Comparison of ENCODE assay signal across 18 mouse cellular contexts in genomic region chr12:112821974-112822373, GRCm38 (mm10). TPM values are rescaled to one million over a fixed set of nuclear protein-coding genes. Genes with fewer than 3 reads are reported as not detected.
A peak's percentile ranks its signal among the peaks of the same experiment; 100 is the strongest.
DNase-seq lines count a peak whose midpoint lies in the region; ATAC-seq and TF ChIP-seq lines count a peak whose summit lies in the region.
"Had no signal": no experiment of that assay in that cellular context is flagged by ENCODE, and none has a peak within 500 bp of the region (broad histone marks: within the 10 kb centered on the region; RNA-seq: fewer than 3 reads in every experiment).

No protein-coding gene starts in this region.

- no peaks in the 10 kb centered on the region for H3K27me3 ChIP-seq in heart, embryonic 12.5 days (replicated peaks)
- no peaks in the 10 kb centered on the region for H3K27me3 ChIP-seq in lung, postnatal 0 days (replicated peaks; ENCODE audit: insufficient read depth, low read length)
- H3K27me3 ChIP-seq in embryonic facial prominence, embryonic 13.5 days: no peaks in the 10 kb centered on the region
- H3K27me3 ChIP-seq in stomach, postnatal 0 days (ENCODE audit: control insufficient read depth, insufficient read depth, low read length): no peaks in the 10 kb centered on the region
- H3K27me3 ChIP-seq: embryonic facial prominence, embryonic 15.5 days; forebrain, embryonic 13.5 days; hindbrain, embryonic 15.5 days; midbrain, embryonic 12.5 days; neural tube, embryonic 12.5 days; Patski had no signal

- WGBS in heart, embryonic 12.5 days: 23% methylated on average over 4 of the region's 4 CpGs
- 56% methylated on average over 4 of the region's 4 CpGs for WGBS in lung, postnatal 0 days
- WGBS in embryonic facial prominence, embryonic 13.5 days: 79% methylated on average over 4 of the region's 4 CpGs
- WGBS in stomach, postnatal 0 days: 53% methylated on average over 4 of the region's 4 CpGs

- no peak for TF ChIP-seq EP300 in lung, postnatal 0 days (IDR thresholded peaks at IDR 0.05)
- no peak for TF ChIP-seq EP300 in stomach, postnatal 0 days (optimal IDR thresholded peaks at IDR 0.05)

- intact Hi-C loops in heart, postnatal 25 days (cut with DNase I): no loop called here

- H3K4me1 ChIP-seq in heart, embryonic 12.5 days (replicated peaks): peaks cover 55% of the 10 kb centered on the region
- H3K4me1 ChIP-seq in lung, postnatal 0 days (ENCODE audit: insufficient read depth, low read depth, low read length): peaks cover 3% of the 10 kb centered on the region; the same call in 1 of the 2 replicates
- peaks cover 49% of the 10 kb centered on the region for H3K4me1 ChIP-seq in embryonic facial prominence, embryonic 13.5 days
- H3K4me1 ChIP-seq in stomach, postnatal 0 days (replicated peaks; ENCODE audit: control insufficient read depth, insufficient read depth): 0 out of 2 replicates have a peak, but pooled peaks cover 2% of the 10 kb centered on the region

- H3K4me2 ChIP-seq in heart, embryonic 12.5 days: peak overlapping the region; percentile 23; the same call in 1 of the 2 replicates
- no peak overlapping the region for H3K4me2 ChIP-seq in lung, postnatal 0 days (replicated peaks; ENCODE audit: low read depth, low read length)
- no peak overlapping the region for H3K4me2 ChIP-seq in embryonic facial prominence, embryonic 13.5 days
- H3K4me2 ChIP-seq in stomach, postnatal 0 days (replicated peaks; ENCODE audit: low read depth): no peak overlapping the region
- H3K4me2 ChIP-seq: embryonic facial prominence, embryonic 15.5 days; forebrain, embryonic 13.5 days; hindbrain, embryonic 15.5 days; lung, embryonic 14.5 days; midbrain, embryonic 12.5 days; neural tube, embryonic 12.5 days had no signal

- H3K4me3 ChIP-seq in heart, embryonic 12.5 days: no peak overlapping the region
- no peak overlapping the region for H3K4me3 ChIP-seq in lung, postnatal 0 days (ENCODE audit: low read depth, low read length)
- no peak overlapping the region for H3K4me3 ChIP-seq in embryonic facial prominence, embryonic 13.5 days
- H3K4me3 ChIP-seq in stomach, postnatal 0 days (ENCODE audit: low read depth, low read length): no peak overlapping the region
- H3K4me3 ChIP-seq: embryonic facial prominence, embryonic 15.5 days; forebrain, embryonic 13.5 days; hindbrain, embryonic 15.5 days; midbrain, embryonic 12.5 days; neural tube, embryonic 12.5 days had no signal

- no peak for TF ChIP-seq CTCF in lung, postnatal 0 days (IDR thresholded peaks at IDR 0.05)
- TF ChIP-seq CTCF in stomach, postnatal 0 days (IDR thresholded peaks at IDR 0.05; ENCODE audit: low read depth): no peak

- peak overlapping the region; percentile 20 for H3K27ac ChIP-seq in heart, embryonic 12.5 days (ENCODE audit: poor library complexity, severe bottlenecking)
- H3K27ac ChIP-seq in lung, postnatal 0 days (ENCODE audit: low read length): peak overlapping the region; percentile 0
- no peak overlapping the region for H3K27ac ChIP-seq in embryonic facial prominence, embryonic 13.5 days
- peak overlapping the region; percentile 45 for H3K27ac ChIP-seq in stomach, postnatal 0 days (replicated peaks)
- H3K27ac ChIP-seq: forebrain, embryonic 13.5 days; hindbrain, embryonic 15.5 days; midbrain, embryonic 12.5 days; neural tube, embryonic 12.5 days had no signal

- DNase-seq in heart, postnatal 25 days (ENCODE audit: low spot score): no peak
- DNase-seq in lung, postnatal 0 days (ENCODE audit: low spot score): no peak
- DNase-seq in lung, postnatal 4 days: no peak
- DNase-seq in stomach, postnatal 0 days (ENCODE audit: low spot score): no peak
- no peak for DNase-seq in frontal cortex, postnatal 25 days (ENCODE audit: low spot score in 2 of 2)
- DNase-seq: cerebellum, postnatal 36 days; gastrocnemius, postnatal 14 days; kidney, adult 9 months; lung, embryonic 14.5 days had no signal

- H3K36me3 ChIP-seq in heart, embryonic 12.5 days: peaks cover 75% of the 10 kb centered on the region
- 0 out of 2 replicates have a peak, but pooled peaks cover 3% of the 10 kb centered on the region for H3K36me3 ChIP-seq in lung, postnatal 0 days (ENCODE audit: insufficient read depth, low read length)
- peaks cover 84% of the 10 kb centered on the region for H3K36me3 ChIP-seq in embryonic facial prominence, embryonic 13.5 days
- H3K36me3 ChIP-seq in stomach, postnatal 0 days (ENCODE audit: control insufficient read depth, insufficient read depth, low read length): peaks cover 21% of the 10 kb centered on the region

- no peaks in the 10 kb centered on the region for H3K9me3 ChIP-seq in heart, embryonic 12.5 days (replicated peaks)
- no peaks in the 10 kb centered on the region for H3K9me3 ChIP-seq in lung, postnatal 0 days (ENCODE audit: low read length)
- H3K9me3 ChIP-seq in embryonic facial prominence, embryonic 13.5 days: no peaks in the 10 kb centered on the region
- no peaks in the 10 kb centered on the region for H3K9me3 ChIP-seq in stomach, postnatal 0 days (ENCODE audit: control insufficient read depth, low read length)
- H3K9me3 ChIP-seq: embryonic facial prominence, embryonic 15.5 days; forebrain, embryonic 13.5 days; hindbrain, embryonic 15.5 days; midbrain, embryonic 12.5 days; neural tube, embryonic 12.5 days had no signal

- no peak overlapping the region for H3K9ac ChIP-seq in heart, embryonic 12.5 days
- H3K9ac ChIP-seq in lung, postnatal 0 days (replicated peaks; ENCODE audit: low read depth): no peak overlapping the region
- H3K9ac ChIP-seq in embryonic facial prominence, embryonic 13.5 days: peak overlapping the region; percentile 36; the same call in 1 of the 2 replicates
- no peak overlapping the region for H3K9ac ChIP-seq in stomach, postnatal 0 days (ENCODE audit: low read length)
- H3K9ac ChIP-seq: embryonic facial prominence, embryonic 15.5 days; forebrain, embryonic 13.5 days; hindbrain, embryonic 15.5 days; lung, embryonic 14.5 days; midbrain, embryonic 12.5 days; neural tube, embryonic 12.5 days had no signal

- no peak for ATAC-seq in heart, embryonic 12.5 days (ENCODE audit: insufficient number of reproducible peaks, low FRiP score)
- peak; percentile 40 for ATAC-seq in lung, postnatal 0 days
- ATAC-seq in embryonic facial prominence, embryonic 13.5 days (ENCODE audit: insufficient number of reproducible peaks, insufficient read depth, low FRiP score, low TSS enrichment, low read depth): no peak
- ATAC-seq in stomach, postnatal 0 days (ENCODE audit: low FRiP score, low TSS enrichment): no peak
- ATAC-seq: forebrain, embryonic 13.5 days; Patski had no signal

RNA-seq across cellular contexts. Expression of gene Cdca4, which starts 7.2 kb away (rescaled TPM):
- polyA plus RNA-seq in heart, embryonic 12.5 days (2016; fragmentation: Nextera tagmentation; extraction: Ambion mirVana): 47.2 and 49.2 TPM in 2 replicates
- 1 to 10 TPM; 6.4 to 7.6 TPM for total RNA-seq in heart, postnatal 25 days (2021)
- 28.1 and 29.5 TPM in 2 replicates for polyA plus RNA-seq in lung, postnatal 0 days (2015; fragmentation: Nextera tagmentation; extraction: Ambion mirVana)
- 139 and 147 TPM in 2 replicates for polyA plus RNA-seq in embryonic facial prominence, embryonic 13.5 days (2015; fragmentation: Nextera tagmentation; extraction: Ambion mirVana)
- polyA plus RNA-seq in stomach, postnatal 0 days (2015; fragmentation: Nextera tagmentation; extraction: Ambion mirVana): 37.5 and 41.6 TPM in 2 replicates

RNA-seq across cellular contexts. Expression of gene Clba1, which starts 13.2 kb away (rescaled TPM):
- polyA plus RNA-seq in heart, embryonic 12.5 days (2016; fragmentation: Nextera tagmentation; extraction: Ambion mirVana): 9.5 and 9.6 TPM in 2 replicates
- 1 to 10 TPM; 1.5 to 1.9 TPM for total RNA-seq in heart, postnatal 25 days (2021)
- 17.8 and 19.0 TPM in 2 replicates for polyA plus RNA-seq in lung, postnatal 0 days (2015; fragmentation: Nextera tagmentation; extraction: Ambion mirVana)
- polyA plus RNA-seq in embryonic facial prominence, embryonic 13.5 days (2015; fragmentation: Nextera tagmentation; extraction: Ambion mirVana): 8.3 and 9.8 TPM in 2 replicates
- polyA plus RNA-seq in stomach, postnatal 0 days (2015; fragmentation: Nextera tagmentation; extraction: Ambion mirVana): 6.8 and 7.0 TPM in 2 replicates

RNA-seq across cellular contexts. Expression of gene Ahnak2, which starts 19.5 kb away (rescaled TPM):
- 1.3 and 1.4 TPM in 2 replicates for polyA plus RNA-seq in heart, embryonic 12.5 days (2016; fragmentation: Nextera tagmentation; extraction: Ambion mirVana)
- 10 to 100 TPM; 15.3 to 16.5 TPM for total RNA-seq in heart, postnatal 25 days (2021)
- 4.8 and 4.9 TPM in 2 replicates for polyA plus RNA-seq in lung, postnatal 0 days (2015; fragmentation: Nextera tagmentation; extraction: Ambion mirVana)
- polyA plus RNA-seq in embryonic facial prominence, embryonic 13.5 days (2015; fragmentation: Nextera tagmentation; extraction: Ambion mirVana): 0.95 and 1.2 TPM in 2 replicates
- 5.4 and 6.3 TPM in 2 replicates for polyA plus RNA-seq in stomach, postnatal 0 days (2015; fragmentation: Nextera tagmentation; extraction: Ambion mirVana)

RNA-seq across cellular contexts. Expression of gene Gpr132, which starts 46.1 kb away (rescaled TPM):
- polyA plus RNA-seq in heart, embryonic 12.5 days (2016; fragmentation: Nextera tagmentation; extraction: Ambion mirVana): not detected in 2 replicates
- under 1 TPM in 1 of 2 experiments, not detected in 1; 0.23 TPM for total RNA-seq in heart, postnatal 25 days (2021)
- 0.25 and 0.40 TPM in 2 replicates for polyA plus RNA-seq in lung, postnatal 0 days (2015; fragmentation: Nextera tagmentation; extraction: Ambion mirVana)
- polyA plus RNA-seq in embryonic facial prominence, embryonic 13.5 days (2015; fragmentation: Nextera tagmentation; extraction: Ambion mirVana): 0.17 TPM in 1 of 2 replicates, not detected in the other
- 0.10 and 0.11 TPM in 2 replicates for polyA plus RNA-seq in stomach, postnatal 0 days (2015; fragmentation: Nextera tagmentation; extraction: Ambion mirVana)
- total RNA-seq: left cerebral cortex, postnatal 14 days had no signal
- polyA plus RNA-seq: forebrain, embryonic 13.5 days; hindbrain, embryonic 15.5 days; midbrain, embryonic 12.5 days; neural tube, embryonic 12.5 days; Patski had no signal
